Mouse (Mus musculus): ENCODE results near the gene Mybl2. TPM values are rescaled to one million over a fixed set of nuclear protein-coding genes. Genes with fewer than 3 reads are reported as not detected.

Gene Mybl2
- polyA plus RNA-seq, 1 experiment from 2014 or later, result 6.5 TPM

GRCm38 (mm10) chr2:163100551-163100950 is 46.1 kb downstream of the Mybl2 start:
- Histone ChIP-seq H3K36me3 (no peaks in the 10 kb centered on the region), H3K4me3 (no peak overlapping the region), H3K27me3 (peaks cover 72% of the 10 kb centered on the region), H3K4me2 (no peak overlapping the region), H3K4me1 (replicated peaks) (peaks cover 22% of the 10 kb centered on the region), H3K9me3 (no peaks in the 10 kb centered on the region), H3K27ac (no peak overlapping the region), H3K9ac (no peak overlapping the region)
- ATAC-seq (ENCODE audit: low FRiP score), result no peak
- WGBS, result 71% methylated on average over 5 of the region's 5 CpGs

GRCm38 (mm10) chr2:163101646-163102203 is 47.2 kb downstream of the Mybl2 start:
- Histone ChIP-seq H3K4me2 (no peak overlapping the region), H3K27ac (no peak overlapping the region), H3K36me3 (no peaks in the 10 kb centered on the region), H3K9ac (no peak overlapping the region), H3K4me3 (no peak overlapping the region), H3K27me3 (peaks cover 82% of the 10 kb centered on the region), H3K9me3 (no peaks in the 10 kb centered on the region), H3K4me1 (replicated peaks) (peaks cover 22% of the 10 kb centered on the region)
- WGBS, result 10% methylated on average over 10 of the region's 10 CpGs
- no peak for ATAC-seq (ENCODE audit: low FRiP score)

DNA sequence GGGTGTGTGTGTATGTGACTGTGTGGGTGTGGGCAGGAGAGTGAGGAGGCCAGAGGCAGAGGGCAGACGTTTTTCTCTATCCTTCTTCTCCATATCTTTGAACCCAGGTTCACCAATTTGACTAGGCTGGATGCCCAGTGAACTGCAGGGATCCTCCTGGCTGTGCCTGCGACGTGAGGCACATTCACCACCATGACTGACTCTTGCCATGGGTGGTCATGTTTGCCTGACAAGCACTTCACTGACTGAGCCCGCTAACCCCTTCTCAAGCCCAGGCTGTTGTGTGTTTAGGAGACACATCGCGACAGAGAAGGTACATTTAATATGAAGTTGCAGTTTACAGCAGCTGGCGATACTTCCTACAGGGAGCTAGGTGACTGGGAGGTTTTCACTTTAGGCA is 47.7 kb downstream of the Mybl2 start:
- no peak overlapping the region for H3K9ac ChIP-seq
- H3K27ac ChIP-seq, result no peak overlapping the region
- peaks cover 22% of the 10 kb centered on the region for H3K4me1 ChIP-seq (replicated peaks)
- peaks cover 87% of the 10 kb centered on the region for H3K27me3 ChIP-seq
- WGBS, result 56% methylated on average over 7 of the region's 7 CpGs
- ATAC-seq (ENCODE audit: low FRiP score), result no peak
- no peaks in the 10 kb centered on the region for H3K9me3 ChIP-seq
- H3K36me3 ChIP-seq, result no peaks in the 10 kb centered on the region
- no peak overlapping the region for H3K4me3 ChIP-seq
- no peak overlapping the region for H3K4me2 ChIP-seq

DNA sequence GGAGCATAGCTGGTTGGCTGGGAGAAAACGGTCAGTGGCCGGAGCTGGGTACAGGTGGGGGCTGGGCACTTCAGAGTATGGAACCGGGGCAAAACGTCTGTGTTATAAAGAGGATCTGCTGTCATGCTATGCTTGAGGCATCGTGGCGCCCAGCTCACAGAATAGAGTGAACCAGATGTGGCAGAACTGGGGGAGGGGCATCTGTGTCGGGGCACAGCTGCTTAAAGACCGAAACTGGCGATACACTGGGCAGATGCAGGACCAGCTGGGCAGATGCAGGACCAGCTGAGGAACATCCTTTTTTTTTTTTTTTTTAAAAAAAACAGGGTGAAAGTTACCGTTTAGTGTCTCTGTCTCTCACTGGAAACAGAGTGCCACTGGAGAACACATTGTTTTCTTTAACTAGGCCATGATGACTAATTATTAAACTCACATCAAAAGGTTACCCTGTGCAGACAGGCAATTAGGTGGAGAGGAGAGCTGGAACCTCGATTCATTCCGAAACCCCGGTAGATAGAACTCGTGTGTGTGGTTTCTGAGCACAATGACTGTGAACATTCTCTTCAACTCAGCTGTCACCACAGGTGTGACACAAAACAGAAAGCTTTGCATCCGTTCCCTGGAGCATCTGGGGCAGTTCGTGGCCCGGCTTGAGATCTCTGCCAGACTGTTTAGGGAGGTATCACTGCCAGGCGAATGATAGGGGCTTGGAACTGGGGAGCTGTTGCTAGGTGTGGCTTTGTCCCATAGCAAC is 48.6 kb downstream of the Mybl2 start:
- Histone ChIP-seq H3K9me3 (no peaks in the 10 kb centered on the region), H3K27ac (no peak overlapping the region), H3K27me3 (peaks cover 91% of the 10 kb centered on the region), H3K4me3 (no peak overlapping the region), H3K9ac (no peak overlapping the region), H3K4me1 (replicated peaks) (peaks cover 23% of the 10 kb centered on the region), H3K4me2 (no peak overlapping the region), H3K36me3 (no peaks in the 10 kb centered on the region)
- 59% methylated on average over 18 of the region's 18 CpGs for WGBS
- no peak for ATAC-seq (ENCODE audit: low FRiP score)

GRCm38 (mm10) chr2:163104086-163104770 is 49.7 kb downstream of the Mybl2 start:
- Histone ChIP-seq H3K36me3 (no peaks in the 10 kb centered on the region), H3K4me2 (no peak overlapping the region), H3K27ac (no peak overlapping the region), H3K9me3 (no peaks in the 10 kb centered on the region), H3K4me1 (replicated peaks) (peaks cover 29% of the 10 kb centered on the region), H3K27me3 (peaks cover 80% of the 10 kb centered on the region), H3K4me3 (no peak overlapping the region), H3K9ac (no peak overlapping the region)
- 73% methylated on average over 13 of the region's 13 CpGs for WGBS
- no peak for ATAC-seq (ENCODE audit: low FRiP score)

GRCm38 (mm10) chr2:163108385-163108784 is 53.9 kb downstream of the Mybl2 start:
- H3K36me3 ChIP-seq, result no peaks in the 10 kb centered on the region
- peaks cover 66% of the 10 kb centered on the region for H3K27me3 ChIP-seq
- H3K4me1 ChIP-seq (replicated peaks), result peaks cover 28% of the 10 kb centered on the region
- no peak for ATAC-seq (ENCODE audit: low FRiP score)
- H3K9me3 ChIP-seq, result no peaks in the 10 kb centered on the region
- no peak overlapping the region for H3K9ac ChIP-seq
- H3K4me2 ChIP-seq, result no peak overlapping the region
- no peak overlapping the region for H3K27ac ChIP-seq
- no peak overlapping the region for H3K4me3 ChIP-seq
- whole genome bisulfite sequencing, result 16% methylated on average over 9 of the region's 9 CpGs

- WGBS, result 100% methylated on average over 1 of the region's 1 CpGs
- H3K27ac ChIP-seq, result 0 out of 2 replicates have a peak overlapping the region, but pooled peaks have one; percentile 73
- no peaks in the 10 kb centered on the region for H3K36me3 ChIP-seq
- no peak overlapping the region for H3K4me2 ChIP-seq
- H3K27me3 ChIP-seq, result peaks cover 57% of the 10 kb centered on the region
- no peak overlapping the region for H3K9ac ChIP-seq
- H3K9me3 ChIP-seq, result no peaks in the 10 kb centered on the region
- H3K4me1 ChIP-seq (replicated peaks), result peaks cover 26% of the 10 kb centered on the region
- ATAC-seq (ENCODE audit: low FRiP score), result no peak
- H3K4me3 ChIP-seq, result no peak overlapping the region
Measured at GRCm38 (mm10) chr2:163110706-163111105, 56.2 kb downstream of the Mybl2 start.

GRCm38 (mm10) chr2:163111413-163112201 is 57.1 kb downstream of the Mybl2 start:
- ATAC-seq (ENCODE audit: low FRiP score), result peak; percentile 33; the same call in 1 of the 2 replicates
- Histone ChIP-seq H3K4me1 (replicated peaks) (peaks cover 26% of the 10 kb centered on the region), H3K9me3 (no peaks in the 10 kb centered on the region), H3K27me3 (peaks cover 51% of the 10 kb centered on the region), H3K4me2 (peak overlapping the region; percentile 25), H3K4me3 (no peak overlapping the region), H3K36me3 (no peaks in the 10 kb centered on the region), H3K9ac (peak overlapping the region; percentile 15; the same call in 1 of the 2 replicates), H3K27ac (peak overlapping the region; percentile 85)
- WGBS, result 29% methylated on average over 16 of the region's 16 CpGs

GRCm38 (mm10) chr2:163120626-163121352 is 66.3 kb downstream of the Mybl2 start:
- Histone ChIP-seq H3K9ac (no peak overlapping the region), H3K27ac (no peak overlapping the region), H3K36me3 (no peaks in the 10 kb centered on the region), H3K27me3 (peaks cover 37% of the 10 kb centered on the region), H3K4me1 (replicated peaks) (peaks cover 25% of the 10 kb centered on the region), H3K4me3 (no peak overlapping the region), H3K9me3 (no peaks in the 10 kb centered on the region), H3K4me2 (no peak overlapping the region)
- 62% methylated on average over 15 of the region's 15 CpGs for WGBS
- ATAC-seq (ENCODE audit: low FRiP score), result no peak

- H3K9ac ChIP-seq, result no peak overlapping the region
- peaks cover 35% of the 10 kb centered on the region for H3K27me3 ChIP-seq
- H3K27ac ChIP-seq, result no peak overlapping the region
- no peak overlapping the region for H3K4me2 ChIP-seq
- H3K9me3 ChIP-seq, result no peaks in the 10 kb centered on the region
- ATAC-seq (ENCODE audit: low FRiP score), result no peak
- peaks cover 25% of the 10 kb centered on the region for H3K4me1 ChIP-seq (replicated peaks)
- H3K4me3 ChIP-seq, result no peak overlapping the region
- no peaks in the 10 kb centered on the region for H3K36me3 ChIP-seq
- 93% methylated on average over 3 of the region's 3 CpGs for WGBS
Measured at GRCm38 (mm10) chr2:163121353-163121660, 66.8 kb downstream of the Mybl2 start.

- H3K9ac ChIP-seq, result no peak overlapping the region; the same call in 1 of the 2 replicates
- H3K4me3 ChIP-seq, result no peak overlapping the region
- H3K27ac ChIP-seq, result peak overlapping the region; percentile 64; the same call in 1 of the 2 replicates
- peak overlapping the region; percentile 30 for H3K4me2 ChIP-seq
- no peaks in the 10 kb centered on the region for H3K36me3 ChIP-seq
- peaks cover 25% of the 10 kb centered on the region for H3K4me1 ChIP-seq (replicated peaks)
- ATAC-seq (ENCODE audit: low FRiP score), result peak; percentile 93
- H3K27me3 ChIP-seq, result peaks cover 35% of the 10 kb centered on the region
- WGBS, result 23% methylated on average over 9 of the region's 9 CpGs
- no peaks in the 10 kb centered on the region for H3K9me3 ChIP-seq
Measured at GRCm38 (mm10) chr2:163122319-163122718, 67.8 kb downstream of the Mybl2 start.

Data from hindbrain, embryonic 13.5 days (tissue).